Comparison of ENCODE assay signal across 17 mouse cellular contexts in the genomic region with DNA sequence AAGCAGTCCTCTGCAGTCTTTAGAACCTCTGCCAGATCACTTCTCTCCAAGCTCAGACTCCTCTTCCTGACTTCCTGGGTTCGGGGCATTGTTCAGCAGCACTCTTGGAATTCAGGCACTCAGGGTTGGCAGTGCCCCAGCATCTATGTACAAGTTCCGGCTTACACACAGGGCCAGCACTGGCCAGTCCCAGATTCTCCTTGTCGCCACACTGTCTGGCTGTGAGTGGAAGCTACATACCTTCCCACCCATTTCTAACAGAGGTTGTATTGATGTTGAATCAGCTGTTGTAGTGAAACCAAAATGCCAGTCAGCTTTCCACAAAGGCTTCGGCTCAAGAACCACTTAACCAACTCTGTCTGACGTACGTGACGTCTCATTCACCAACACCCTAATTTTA.
A peak's percentile ranks its signal among the peaks of the same experiment; 100 is the strongest.
DNase-seq lines count a peak whose midpoint lies in the region; ATAC-seq and TF ChIP-seq lines count a peak whose summit lies in the region.
"Had no signal": no experiment of that assay in that cellular context is flagged by ENCODE, and none has a peak within 500 bp of the region (broad histone marks: within the 10 kb centered on the region; RNA-seq: fewer than 3 reads in every experiment).

No protein-coding gene starts in this region.

- TF ChIP-seq EP300 in lung, postnatal 0 days (IDR thresholded peaks at IDR 0.05), result no peak

- DNase-seq in heart, adult 18-20 months, result peak; percentile 28 to 30
- peak; percentile 27 for DNase-seq in brain, embryonic 14.5 days (ENCODE audit: low read depth)
- peak; percentile 61 for DNase-seq in lung, postnatal 0 days (ENCODE audit: low spot score)
- DNase-seq in urinary bladder, postnatal 14 days (ENCODE audit: low spot score), result no peak
- DNase-seq in left cerebral cortex, adult 11 months (ENCODE audit: low spot score), result no peak
- DNase-seq: kidney, adult 2 months; thymus, postnatal 25 days had no signal

- no peak for ATAC-seq in heart, embryonic 12.5 days (ENCODE audit: insufficient number of reproducible peaks, low FRiP score)
- no peak; the same call in 1 of the 2 replicates for ATAC-seq in heart, embryonic 16.5 days (replicated peaks; ENCODE audit: extremely low read depth, insufficient read depth, low FRiP score)
- ATAC-seq in lung, postnatal 0 days, result peak; percentile 83
- ATAC-seq: forebrain, embryonic 15.5 days; hindbrain, embryonic 16.5 days; midbrain, embryonic 16.5 days had no signal

- no peak overlapping the region for H3K9ac ChIP-seq in heart, embryonic 12.5 days
- no peak overlapping the region for H3K9ac ChIP-seq in heart, embryonic 16.5 days (ENCODE audit: low read length)
- no peak overlapping the region for H3K9ac ChIP-seq in lung, postnatal 0 days (replicated peaks; ENCODE audit: low read depth)
- H3K9ac ChIP-seq: embryonic facial prominence, embryonic 15.5 days; forebrain, embryonic 15.5 days; neural tube, embryonic 12.5 days; stomach, embryonic 15.5 days had no signal

- no peak overlapping the region for H3K4me2 ChIP-seq in heart, embryonic 12.5 days
- H3K4me2 ChIP-seq in heart, embryonic 16.5 days (ENCODE audit: low read depth, low read length), result peak overlapping the region; percentile 29
- 0 out of 2 replicates have a peak overlapping the region, but pooled peaks have one; percentile 4 for H3K4me2 ChIP-seq in lung, postnatal 0 days (replicated peaks; ENCODE audit: low read depth, low read length)
- H3K4me2 ChIP-seq: embryonic facial prominence, embryonic 15.5 days; forebrain, embryonic 15.5 days; liver, embryonic 11.5 days; neural tube, embryonic 12.5 days; stomach, embryonic 15.5 days had no signal

- H3K9me3 ChIP-seq in heart, embryonic 12.5 days (replicated peaks), result no peaks in the 10 kb centered on the region
- peaks cover 4% of the 10 kb centered on the region; the same call in 1 of the 2 replicates for H3K9me3 ChIP-seq in heart, embryonic 16.5 days (replicated peaks; ENCODE audit: control insufficient read depth, low read length)
- no peaks in the 10 kb centered on the region for H3K9me3 ChIP-seq in lung, postnatal 0 days (ENCODE audit: low read length)
- H3K9me3 ChIP-seq: embryonic facial prominence, embryonic 15.5 days; forebrain, embryonic 15.5 days; G1E; neural tube, embryonic 12.5 days; stomach, embryonic 15.5 days had no signal

- peaks cover 11% of the 10 kb centered on the region; the same call in 1 of the 2 replicates for H3K4me1 ChIP-seq in heart, embryonic 12.5 days (replicated peaks)
- H3K4me1 ChIP-seq in heart, embryonic 16.5 days (ENCODE audit: control insufficient read depth, insufficient read depth, low read length), result peaks cover 2% of the 10 kb centered on the region; the same call in 1 of the 2 replicates
- H3K4me1 ChIP-seq in lung, postnatal 0 days (ENCODE audit: insufficient read depth, low read depth, low read length), result no peaks in the 10 kb centered on the region
- H3K4me1 ChIP-seq: embryonic facial prominence, embryonic 15.5 days; forebrain, embryonic 15.5 days; neural tube, embryonic 12.5 days; stomach, embryonic 15.5 days had no signal

- H3K36me3 ChIP-seq in heart, embryonic 12.5 days, result no peaks in the 10 kb centered on the region
- H3K36me3 ChIP-seq in heart, embryonic 16.5 days (ENCODE audit: control insufficient read depth, insufficient read depth), result no peaks in the 10 kb centered on the region
- no peaks in the 10 kb centered on the region for H3K36me3 ChIP-seq in lung, postnatal 0 days (ENCODE audit: insufficient read depth, low read length)
- H3K36me3 ChIP-seq: embryonic facial prominence, embryonic 15.5 days; forebrain, embryonic 15.5 days; G1E; neural tube, embryonic 12.5 days; stomach, embryonic 15.5 days had no signal

- no peak overlapping the region for H3K4me3 ChIP-seq in heart, embryonic 12.5 days
- no peak overlapping the region; the same call in 1 of the 2 replicates for H3K4me3 ChIP-seq in heart, embryonic 16.5 days (ENCODE audit: low read length)
- no peak overlapping the region for H3K4me3 ChIP-seq in lung, postnatal 0 days (ENCODE audit: low read depth, low read length)
- H3K4me3 ChIP-seq: embryonic facial prominence, embryonic 15.5 days; forebrain, embryonic 15.5 days; neural tube, embryonic 12.5 days; stomach, embryonic 15.5 days had no signal

- H3K27ac ChIP-seq in heart, embryonic 12.5 days (ENCODE audit: poor library complexity, severe bottlenecking), result no peak overlapping the region
- H3K27ac ChIP-seq in heart, embryonic 16.5 days (ENCODE audit: low read length), result peak overlapping the region; percentile 5
- no peak overlapping the region for H3K27ac ChIP-seq in lung, postnatal 0 days (ENCODE audit: low read length)
- H3K27ac ChIP-seq: embryonic facial prominence, embryonic 15.5 days; forebrain, embryonic 15.5 days; neural tube, embryonic 12.5 days; stomach, embryonic 15.5 days had no signal

- no peak for TF ChIP-seq CTCF in brain, embryonic 14.5 days (IDR thresholded peaks at IDR 0.05; ENCODE audit: borderline replicate concordance, extremely low read depth, insufficient read depth, insufficient read length)
- TF ChIP-seq CTCF in lung, postnatal 0 days (IDR thresholded peaks at IDR 0.05), result no peak

- WGBS in heart, embryonic 12.5 days, result 42% methylated on average over 7 of the region's 7 CpGs
- 26% methylated on average over 7 of the region's 7 CpGs for WGBS in heart, embryonic 16.5 days
- 32% methylated on average over 7 of the region's 7 CpGs for WGBS in lung, postnatal 0 days

- H3K27me3 ChIP-seq in heart, embryonic 12.5 days (replicated peaks), result peaks cover 7% of the 10 kb centered on the region
- H3K27me3 ChIP-seq in heart, embryonic 16.5 days (ENCODE audit: control insufficient read depth, insufficient read depth, low read length), result peaks cover 9% of the 10 kb centered on the region
- H3K27me3 ChIP-seq in lung, postnatal 0 days (replicated peaks; ENCODE audit: insufficient read depth, low read length), result no peaks in the 10 kb centered on the region
- H3K27me3 ChIP-seq: embryonic facial prominence, embryonic 15.5 days; forebrain, embryonic 15.5 days; neural tube, embryonic 12.5 days; stomach, embryonic 15.5 days had no signal

- TF ChIP-seq POLR2A in brain, embryonic 14.5 days (IDR thresholded peaks at IDR 0.05; ENCODE audit: borderline replicate concordance, extremely low read depth, insufficient read depth, insufficient read length, poor library complexity, severe bottlenecking), result no peak

Comparison
In these comparisons a context has a peak if more than half of its experiments do, and no peak if none do; other contexts are left out.
1. DNase-seq: peak in heart, adult 18-20 months (2 of 2), brain, embryonic 14.5 days (single experiment) and lung, postnatal 0 days (single experiment); none in urinary bladder, postnatal 14 days (single experiment) and left cerebral cortex, adult 11 months (single experiment).